Mouse (Mus musculus): ENCODE measurements around the gene Exosc1.

DNA sequence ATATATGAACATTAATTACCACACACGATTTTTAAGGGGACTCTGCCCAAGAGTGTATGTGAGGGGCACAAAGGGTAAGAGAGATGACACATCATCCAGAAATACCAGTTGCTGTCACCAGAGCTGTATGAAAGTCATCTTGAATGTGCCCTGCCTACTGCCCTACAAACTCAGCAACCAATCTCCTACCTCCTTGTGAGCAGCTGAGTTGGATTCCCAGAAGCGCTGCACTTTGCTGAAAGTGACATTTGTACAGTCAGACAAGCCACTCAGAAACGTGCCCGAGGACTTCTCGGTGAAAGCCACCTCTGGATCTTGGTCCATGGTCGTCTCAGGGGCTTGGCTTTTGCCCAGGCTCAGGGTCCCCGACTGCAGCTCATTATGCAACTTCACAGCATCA, 38.3 kb downstream of the Exosc1 start:
- TF ChIP-seq POLR2A (IDR thresholded peaks at IDR 0.05; ENCODE audit: low read depth, low read length) (no peak), CTCF (IDR thresholded peaks at IDR 0.05; ENCODE audit: extremely low read depth, insufficient read length, insufficient replicate concordance, low read depth, low read length) (no peak)
